Mouse (Mus musculus) bone marrow, adult 2 months (tissue): ENCODE measurements around the gene Ldlr.

ENCODE experiments used
- CTCF ChIP-seq: fragments of 200-500 bp; IDR thresholded peaks from 2 replicates; pipeline ENCODE4 v1.5.1; 2011; ENCODE audit warnings: low read length, control low read depth; ENCODE audit not compliant: control insufficient read depth, insufficient read depth
- POLR2A ChIP-seq: fragments of 200-500 bp; IDR thresholded peaks from 2 replicates; pipeline ENCODE4 v1.6.1; 2011; ENCODE audit warnings: low read depth, mild to moderate bottlenecking, control low read depth, low read length, borderline replicate concordance; ENCODE audit not compliant: control insufficient read depth

DNA sequence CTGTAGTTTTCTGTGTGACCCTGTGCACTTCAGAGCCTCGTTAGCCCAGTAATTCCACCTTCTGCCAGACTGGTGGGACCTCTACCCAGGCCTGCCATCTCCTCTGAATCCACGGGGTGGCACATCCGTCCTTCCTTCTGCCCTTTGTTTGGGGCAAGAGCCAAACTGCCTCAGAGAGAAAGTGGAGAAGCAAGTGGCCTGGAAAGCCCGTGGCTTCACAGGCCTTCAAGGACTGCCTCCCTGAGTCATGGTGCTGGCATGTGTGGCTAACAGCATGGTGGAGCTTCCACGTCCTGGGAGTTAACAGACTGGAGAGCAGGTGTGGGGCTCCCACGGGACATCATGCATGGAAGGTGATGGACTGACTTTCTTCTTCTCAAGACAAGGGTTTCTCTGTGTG is 28.1 kb downstream of the Ldlr start:
- TF ChIP-seq CTCF (peak; percentile 8; the same call in 1 of the 2 replicates), POLR2A (no peak)
